Mouse (Mus musculus) liver, embryonic 11.5 days (tissue): Measurements from ENCODE around the gene Dip2b. TPM values are rescaled to one million over a fixed set of nuclear protein-coding genes. Genes with fewer than 3 reads are reported as not detected.
A peak's percentile ranks its signal among the peaks of the same experiment; 100 is the strongest.

Experiments
- ATAC-seq: fragments of 200-750 bp; cut with Nextera tagmentation; replicated peaks from 2 replicates; pipeline ENCODE4 v1.8.0; 2017; ENCODE audit warnings: moderate number of reproducible peaks, mild to moderate bottlenecking, moderate TSS enrichment, moderate library complexity; ENCODE audit not compliant: low FRiP score
- DNase-seq: peaks from one replicate; pipeline ENCODE4 v3.0.0-alpha.2; 2017; ENCODE audit warnings: low spot score
- H3K27ac ChIP-seq: fragments of 300-500 bp; sonication (generic); 2 replicates; pipeline ENCODE4 v1.5.1; 2014; ENCODE audit warnings: mild to moderate bottlenecking, low read depth, low read length, control low read depth
- H3K27me3 ChIP-seq: fragments of 300-500 bp; sonication (generic); replicated peaks from 2 replicates; pipeline ENCODE4 v1.6.1; 2014; ENCODE audit warnings: low read length, mixed read lengths; ENCODE audit not compliant: control insufficient read depth, insufficient read depth
- H3K36me3 ChIP-seq: fragments of 300-500 bp; sonication (generic); 2 replicates; pipeline ENCODE4 v1.6.1; 2014; ENCODE audit warnings: mild to moderate bottlenecking, low read length, moderate library complexity, mixed read lengths; ENCODE audit not compliant: control insufficient read depth, insufficient read depth
- H3K4me1 ChIP-seq: fragments of 300-500 bp; sonication (generic); replicated peaks from 2 replicates; pipeline ENCODE4 v1.6.1; 2014; ENCODE audit warnings: low read length, mixed read lengths; ENCODE audit not compliant: control insufficient read depth, insufficient read depth
- H3K4me2 ChIP-seq: fragments of 300-500 bp; sonication (generic); 2 replicates; pipeline ENCODE4 v1.6.1; 2014; ENCODE audit warnings: mild to moderate bottlenecking, control low read depth, moderate library complexity
- H3K4me3 ChIP-seq: fragments of 300-500 bp; sonication (generic); 2 replicates; pipeline ENCODE4 v1.5.1; 2014; ENCODE audit warnings: low read depth, low read length, control low read depth
- H3K9ac ChIP-seq: fragments of 300-500 bp; sonication (generic); 2 replicates; pipeline ENCODE4 v1.6.1; 2014; ENCODE audit warnings: low read depth, low read length, control low read depth
- H3K9me3 ChIP-seq: fragments of 300-500 bp; sonication (generic); 2 replicates; pipeline ENCODE4 v1.6.1; 2016; ENCODE audit warnings: low read length, inconsistent platforms, mixed read lengths; ENCODE audit not compliant: control insufficient read depth
- WGBS: fragments of 180-500 bp; shearing (Covaris S2); extraction: QIAGEN DNeasy Blood & Tissue Kit; methylation state at CpG from one replicate; pipeline ENCODE4 v1.1.7; 2014; 5-methylcytosine and 5-hydroxymethylcytosine counted together
- polyA plus RNA-seq: library from polyadenylated mRNA; unstranded; fragments of >200 nt; fragmentation: Nextera tagmentation; extraction: Ambion mirVana; gene quantifications from 2 replicates; pipeline ENCODE4 v1.2.1, GENCODE M21; 2014

Gene Dip2b
- polyA plus RNA-seq, 1 experiment from 2014 or later: 10.4 TPM

DNA sequence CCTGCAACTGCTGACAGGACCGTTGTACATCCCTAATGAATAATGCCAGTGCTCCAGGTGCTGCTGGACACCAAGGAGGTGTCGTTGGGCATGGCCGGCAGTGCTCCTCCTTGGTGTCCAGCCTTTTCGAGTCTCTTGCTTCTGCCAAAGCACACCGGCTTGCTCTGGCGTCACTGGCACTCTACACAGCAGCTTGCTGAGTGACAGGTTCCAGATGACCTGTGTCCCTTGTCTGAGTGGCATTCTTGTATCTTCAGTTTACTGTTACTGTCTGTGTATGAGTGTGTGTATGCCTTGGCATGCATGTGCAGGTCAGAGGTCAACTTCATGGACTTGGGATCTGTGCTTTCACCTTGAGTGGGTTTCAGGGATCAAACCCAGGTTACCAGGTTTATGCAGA, 83.0 kb downstream of the Dip2b start:
- WGBS: 86% methylated on average over 6 of the region's 6 CpGs
- Histone ChIP-seq H3K36me3 (peaks cover 3% of the 10 kb centered on the region; the same call in 1 of the 2 replicates), H3K4me2 (no peak overlapping the region), H3K4me1 (peaks cover 12% of the 10 kb centered on the region), H3K27ac (no peak overlapping the region), H3K4me3 (no peak overlapping the region), H3K27me3 (no peaks in the 10 kb centered on the region), H3K9me3 (no peaks in the 10 kb centered on the region), H3K9ac (no peak overlapping the region)
- DNase-seq (no peak), ATAC-seq (no peak)

DNA sequence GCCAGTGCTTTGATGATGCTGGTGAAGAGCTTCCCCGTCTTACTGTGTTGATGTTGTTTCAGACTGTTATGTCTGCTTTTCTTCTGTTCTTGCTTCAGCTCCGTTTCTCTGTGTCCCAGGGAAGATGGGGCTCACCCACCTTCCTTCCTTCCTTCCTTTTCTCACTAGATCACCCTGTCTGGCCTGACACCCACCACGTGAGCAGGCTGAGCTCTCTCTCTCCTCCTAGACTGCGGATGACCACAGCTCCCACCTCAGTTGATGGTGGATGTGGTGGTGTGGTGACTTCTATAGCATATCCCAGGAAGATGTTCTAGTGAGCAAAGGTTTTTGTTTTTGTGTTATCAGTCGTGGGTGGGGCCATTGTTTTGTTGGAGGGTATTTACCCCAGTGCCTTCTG, 85.4 kb downstream of the Dip2b start:
- H3K9me3 ChIP-seq: no peaks in the 10 kb centered on the region
- 42% methylated on average over 5 of the region's 5 CpGs for WGBS
- no peak overlapping the region for H3K9ac ChIP-seq
- no peaks in the 10 kb centered on the region for H3K36me3 ChIP-seq
- H3K27ac ChIP-seq: no peak overlapping the region
- peaks cover 13% of the 10 kb centered on the region for H3K4me1 ChIP-seq
- ATAC-seq: no peak
- no peak overlapping the region for H3K4me2 ChIP-seq
- DNase-seq: no peak
- no peaks in the 10 kb centered on the region for H3K27me3 ChIP-seq
- no peak overlapping the region for H3K4me3 ChIP-seq

DNA sequence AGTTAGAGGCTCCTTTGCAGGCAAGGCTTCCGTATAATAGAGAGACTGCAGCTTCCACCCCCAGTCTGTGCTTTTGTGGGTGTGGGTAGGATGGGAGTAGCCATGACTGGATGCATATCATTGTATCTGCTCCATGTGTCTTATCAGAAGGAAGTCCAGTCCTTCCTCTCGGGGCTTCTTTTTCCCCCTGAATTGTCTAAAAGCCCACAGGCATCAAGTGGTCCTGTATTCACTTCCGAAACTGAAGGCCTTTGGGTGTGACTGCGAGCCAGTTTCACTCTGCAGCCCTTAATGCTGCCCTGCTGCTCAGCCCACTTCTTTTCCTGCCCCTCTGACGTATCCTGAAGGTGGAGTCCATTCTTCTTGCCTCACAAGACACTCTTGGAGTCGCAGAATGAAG, 86.8 kb downstream of the Dip2b start:
- Histone ChIP-seq H3K9ac (no peak overlapping the region), H3K27me3 (no peaks in the 10 kb centered on the region), H3K36me3 (no peaks in the 10 kb centered on the region), H3K4me2 (no peak overlapping the region), H3K27ac (no peak overlapping the region), H3K4me1 (peaks cover 13% of the 10 kb centered on the region), H3K4me3 (no peak overlapping the region), H3K9me3 (no peaks in the 10 kb centered on the region)
- ATAC-seq (peak; percentile 34; the same call in 1 of the 2 replicates), DNase-seq (no peak)
- WGBS: 55% methylated on average over 6 of the region's 6 CpGs

DNA sequence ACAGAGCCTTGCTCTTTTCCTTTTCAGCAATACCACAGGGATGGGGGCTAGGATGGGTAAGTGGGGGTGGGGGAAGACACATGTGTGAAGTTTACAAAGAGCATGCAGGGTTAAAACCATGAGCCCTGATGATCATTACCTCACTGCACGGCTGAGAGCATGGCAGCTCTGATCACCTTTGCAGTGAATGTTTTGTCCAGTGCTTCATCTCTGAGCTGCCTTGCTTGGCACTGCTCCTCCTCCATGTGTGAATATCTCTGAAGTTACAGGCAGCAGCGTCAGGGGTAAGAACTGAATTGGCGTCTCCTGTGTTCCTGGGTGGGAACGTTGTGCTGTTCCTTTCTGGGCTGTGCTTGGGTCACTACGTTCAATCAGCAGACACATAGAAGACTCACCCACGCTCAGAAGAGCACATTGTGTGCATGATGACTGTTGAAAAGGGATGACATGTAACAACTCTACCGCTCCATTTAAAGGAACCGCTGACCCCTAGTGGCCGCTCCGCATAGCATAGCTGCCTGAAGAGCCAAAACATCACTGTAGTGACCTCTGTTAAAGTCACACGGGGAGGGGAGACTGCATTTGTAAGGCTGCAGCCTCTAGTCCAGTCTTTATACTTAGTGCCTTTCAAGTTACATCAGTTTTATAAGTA, 88.1 kb downstream of the Dip2b start:
- H3K4me1 ChIP-seq: peaks cover 13% of the 10 kb centered on the region
- H3K9me3 ChIP-seq: no peaks in the 10 kb centered on the region
- no peaks in the 10 kb centered on the region for H3K36me3 ChIP-seq
- peak; percentile 74; the same call in 1 of the 2 replicates for ATAC-seq
- H3K4me2 ChIP-seq: no peak overlapping the region
- no peak overlapping the region for H3K4me3 ChIP-seq
- 20% methylated on average over 11 of the region's 11 CpGs for WGBS
- H3K27me3 ChIP-seq: no peaks in the 10 kb centered on the region
- DNase-seq: peak; percentile 67
- no peak overlapping the region for H3K9ac ChIP-seq
- no peak overlapping the region for H3K27ac ChIP-seq

DNA sequence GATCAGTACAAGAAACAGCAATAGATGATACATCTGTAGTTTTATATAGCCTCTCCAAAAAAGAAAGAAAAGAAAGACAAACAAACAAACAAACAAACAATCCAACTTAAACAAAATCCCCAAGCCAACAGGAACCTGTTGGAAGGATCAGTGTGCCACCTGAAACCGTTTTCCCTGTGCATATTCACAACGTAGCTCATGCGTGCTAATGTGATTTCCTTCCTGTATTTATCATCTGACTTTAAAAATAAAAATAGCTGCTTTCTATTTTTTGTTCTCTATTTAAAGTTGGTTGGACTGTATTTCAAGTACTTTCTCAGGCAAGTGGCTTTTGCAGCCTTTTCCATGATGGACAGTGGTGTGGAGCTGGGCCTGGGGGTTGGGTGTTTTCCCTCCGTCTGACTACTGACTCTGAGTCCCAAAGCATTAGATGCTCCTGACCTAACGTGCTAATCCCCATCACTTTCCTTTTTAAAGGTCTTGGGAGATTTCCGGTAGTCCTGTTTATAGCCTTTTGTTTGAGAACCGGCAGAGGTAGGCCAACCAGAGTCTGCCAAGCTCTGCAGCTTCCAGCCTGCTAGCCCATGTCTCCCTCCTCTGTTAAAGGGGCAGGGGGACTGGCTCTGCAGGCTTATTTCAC, 90.8 kb downstream of the Dip2b start:
- Histone ChIP-seq H3K4me3 (no peak overlapping the region), H3K4me1 (peaks cover 9% of the 10 kb centered on the region; the same call in 1 of the 2 replicates), H3K27ac (no peak overlapping the region), H3K4me2 (no peak overlapping the region), H3K36me3 (no peaks in the 10 kb centered on the region), H3K9me3 (no peaks in the 10 kb centered on the region), H3K27me3 (no peaks in the 10 kb centered on the region), H3K9ac (no peak overlapping the region)
- ATAC-seq (no peak), DNase-seq (no peak)
- 75% methylated on average over 7 of the region's 7 CpGs for WGBS

DNA sequence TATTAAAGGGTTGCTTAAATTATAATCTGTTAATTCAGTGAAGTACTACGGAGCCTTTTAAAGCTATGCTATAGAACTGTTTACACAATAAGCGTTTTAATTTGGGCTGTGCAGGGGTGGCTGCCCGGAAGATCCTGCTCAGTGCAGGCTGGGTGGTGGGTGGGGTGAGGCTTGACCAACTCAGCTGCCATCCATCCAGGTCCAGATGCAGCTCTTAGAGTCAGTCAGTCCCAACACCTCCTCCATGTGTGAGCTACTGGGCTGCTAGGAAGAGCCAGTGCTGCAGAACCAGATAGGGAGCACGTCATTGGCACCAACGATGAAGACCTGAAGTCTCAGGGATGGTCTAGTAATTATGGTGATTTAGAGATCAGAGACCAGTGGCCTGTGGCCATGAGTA, 101.2 kb downstream of the Dip2b start:
- no peak for ATAC-seq
- H3K9ac ChIP-seq: no peak overlapping the region
- DNase-seq: no peak
- no peaks in the 10 kb centered on the region for H3K27me3 ChIP-seq
- H3K4me1 ChIP-seq: no peaks in the 10 kb centered on the region
- peaks cover 2% of the 10 kb centered on the region; the same call in 1 of the 2 replicates for H3K36me3 ChIP-seq
- no peak overlapping the region for H3K27ac ChIP-seq
- H3K4me3 ChIP-seq: no peak overlapping the region
- H3K9me3 ChIP-seq: no peaks in the 10 kb centered on the region
- 83% methylated on average over 5 of the region's 5 CpGs for WGBS
- no peak overlapping the region for H3K4me2 ChIP-seq

DNA sequence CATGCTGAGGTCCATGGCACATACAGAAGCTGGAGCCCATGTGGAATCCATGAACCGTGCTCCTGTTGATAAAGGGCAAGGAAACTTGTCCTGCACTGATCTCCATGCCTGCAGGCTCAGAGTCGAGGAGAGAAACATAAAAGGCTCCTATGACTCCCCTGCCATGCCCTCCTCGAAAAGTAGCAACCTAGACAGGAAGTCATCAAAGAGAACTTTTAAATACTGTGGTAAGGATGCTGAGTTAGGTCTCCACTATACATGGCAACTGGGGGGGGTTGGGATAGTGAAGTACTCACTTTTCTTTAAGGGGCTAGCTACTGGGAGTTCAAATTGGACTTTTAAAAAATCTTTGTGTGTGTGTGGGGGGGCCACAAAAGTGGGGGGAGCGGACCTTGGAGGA, 102.0 kb downstream of the Dip2b start:
- H3K36me3 ChIP-seq: peaks cover 2% of the 10 kb centered on the region; the same call in 1 of the 2 replicates
- DNase-seq: no peak
- no peaks in the 10 kb centered on the region for H3K4me1 ChIP-seq
- no peak overlapping the region for H3K27ac ChIP-seq
- no peaks in the 10 kb centered on the region for H3K27me3 ChIP-seq
- 81% methylated on average over 4 of the region's 4 CpGs for WGBS
- no peak overlapping the region for H3K4me2 ChIP-seq
- no peak overlapping the region for H3K4me3 ChIP-seq
- no peak overlapping the region for H3K9ac ChIP-seq
- ATAC-seq: no peak
- no peaks in the 10 kb centered on the region for H3K9me3 ChIP-seq

DNA sequence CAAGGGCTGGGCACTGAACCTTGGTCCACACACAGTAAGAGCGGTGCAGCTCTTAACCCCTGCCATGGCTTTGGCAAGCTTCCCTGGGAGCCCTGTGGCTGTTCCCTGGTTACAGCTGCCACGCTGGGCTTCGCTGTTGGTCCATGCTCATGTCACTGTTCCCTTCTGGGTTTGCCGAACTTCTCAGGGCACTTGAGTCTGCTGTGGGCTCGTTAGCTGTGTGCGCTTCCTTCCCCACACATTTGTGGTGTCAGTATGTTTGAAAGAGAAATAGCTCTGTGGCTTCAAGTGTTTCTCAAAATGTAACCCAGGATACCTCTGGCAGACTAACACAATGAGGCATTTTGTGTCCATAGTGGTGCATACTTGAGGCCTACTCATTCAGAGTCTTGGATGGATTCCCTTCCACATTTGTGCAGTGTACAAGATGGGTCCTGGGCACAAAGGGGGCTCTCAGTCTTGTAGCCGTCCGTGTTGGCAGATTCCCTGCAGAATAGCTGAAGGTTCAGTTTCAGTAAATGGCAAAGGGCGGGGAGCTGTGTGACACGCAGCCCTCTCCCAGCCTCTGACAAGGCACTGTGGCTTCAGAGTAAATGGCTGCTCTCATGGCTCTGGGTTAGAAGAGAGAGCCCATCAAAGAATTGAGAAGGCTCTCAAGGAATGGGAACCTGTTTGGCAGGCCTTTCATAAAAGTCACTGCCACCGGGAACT, 104.8 kb downstream of the Dip2b start:
- H3K9ac ChIP-seq: no peak overlapping the region
- DNase-seq (no peak), ATAC-seq (no peak)
- H3K27me3 ChIP-seq: no peaks in the 10 kb centered on the region
- H3K36me3 ChIP-seq: no peaks in the 10 kb centered on the region
- H3K27ac ChIP-seq: no peak overlapping the region
- no peaks in the 10 kb centered on the region for H3K4me1 ChIP-seq
- no peaks in the 10 kb centered on the region for H3K9me3 ChIP-seq
- no peak overlapping the region for H3K4me3 ChIP-seq
- WGBS: 90% methylated on average over 11 of the region's 11 CpGs
- no peak overlapping the region for H3K4me2 ChIP-seq
